Mouse (Mus musculus): ENCODE measurements around the gene Sorl1.

The Sorl1 gene

DNA sequence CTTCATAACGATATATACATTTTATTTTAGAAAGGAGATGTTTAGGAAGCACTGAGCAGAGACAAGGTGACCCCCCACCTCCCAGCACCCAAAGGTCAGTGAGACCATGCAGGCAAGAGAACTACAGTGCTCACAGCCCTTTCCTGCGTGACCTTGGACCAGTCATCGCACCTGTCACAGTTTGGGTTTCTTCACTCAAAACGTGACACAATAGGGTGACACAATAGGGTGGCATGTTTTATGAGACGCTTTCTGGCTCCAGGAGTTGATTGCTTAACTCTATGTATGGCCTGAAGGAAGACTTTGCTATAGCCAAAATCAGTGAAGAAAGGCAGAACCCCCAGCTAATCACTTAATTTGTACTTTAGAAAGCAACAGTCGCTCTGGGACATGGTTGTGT, 1.7 kb downstream of the Sorl1 start:
- no peak for DNase-seq (ENCODE audit: low read depth, low spot score)

- no peak for DNase-seq (ENCODE audit: low read depth, low spot score)
Observed at GRCm38 (mm10) chr9:42121631-42122354, 2.3 kb downstream of the Sorl1 start.

- no peak for DNase-seq (ENCODE audit: low read depth, low spot score)
Observed at GRCm38 (mm10) chr9:42116418-42117056, 7.6 kb downstream of the Sorl1 start.

GRCm38 (mm10) chr9:42115078-42115477, 9.0 kb downstream of the Sorl1 start:
- no peak for DNase-seq (ENCODE audit: low read depth, low spot score)

DNA sequence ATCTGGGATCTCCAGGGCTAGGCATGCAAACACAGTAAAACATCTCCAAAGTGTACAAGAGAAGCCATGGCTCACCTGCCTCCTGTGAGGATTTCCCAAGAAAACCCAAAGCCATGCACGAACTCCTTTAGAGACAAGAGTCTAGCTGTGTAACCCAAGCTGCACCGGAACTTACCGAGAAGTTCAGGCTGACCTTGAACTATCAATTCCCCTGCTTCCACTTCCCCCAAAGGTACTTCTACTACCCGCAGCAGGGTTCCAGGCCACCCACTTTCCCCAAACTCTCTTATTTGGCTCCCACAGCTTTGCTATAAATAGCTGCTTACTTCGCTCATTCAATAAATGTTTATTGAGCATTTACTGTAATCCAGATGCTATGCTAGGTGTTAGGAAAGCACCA, 10.8 kb downstream of the Sorl1 start:
- peak; percentile 40 for DNase-seq (ENCODE audit: low read depth, low spot score)

GRCm38 (mm10) chr9:42112691-42113090, 11.4 kb downstream of the Sorl1 start:
- DNase-seq (ENCODE audit: low read depth, low spot score) = no peak

DNA sequence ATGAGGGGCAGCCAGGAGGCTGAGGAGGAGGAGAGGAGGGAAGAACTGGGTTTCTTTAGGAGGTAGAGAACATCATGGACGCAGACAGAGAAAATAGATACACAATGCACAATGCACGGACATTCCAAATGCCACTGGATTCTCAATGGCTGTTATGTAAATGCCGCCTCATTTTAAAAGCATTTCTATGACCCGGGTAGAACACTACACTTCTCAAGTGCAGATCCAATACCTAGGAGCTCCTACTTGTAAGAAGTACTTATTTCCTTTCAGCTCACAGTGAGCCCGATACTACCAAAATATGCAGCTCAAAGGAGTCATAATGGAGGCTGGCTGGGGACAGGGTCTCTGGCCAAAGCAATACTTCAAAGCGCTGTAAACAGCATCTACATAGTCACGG, 12.8 kb downstream of the Sorl1 start:
- no peak for DNase-seq (ENCODE audit: low read depth, low spot score)

DNA sequence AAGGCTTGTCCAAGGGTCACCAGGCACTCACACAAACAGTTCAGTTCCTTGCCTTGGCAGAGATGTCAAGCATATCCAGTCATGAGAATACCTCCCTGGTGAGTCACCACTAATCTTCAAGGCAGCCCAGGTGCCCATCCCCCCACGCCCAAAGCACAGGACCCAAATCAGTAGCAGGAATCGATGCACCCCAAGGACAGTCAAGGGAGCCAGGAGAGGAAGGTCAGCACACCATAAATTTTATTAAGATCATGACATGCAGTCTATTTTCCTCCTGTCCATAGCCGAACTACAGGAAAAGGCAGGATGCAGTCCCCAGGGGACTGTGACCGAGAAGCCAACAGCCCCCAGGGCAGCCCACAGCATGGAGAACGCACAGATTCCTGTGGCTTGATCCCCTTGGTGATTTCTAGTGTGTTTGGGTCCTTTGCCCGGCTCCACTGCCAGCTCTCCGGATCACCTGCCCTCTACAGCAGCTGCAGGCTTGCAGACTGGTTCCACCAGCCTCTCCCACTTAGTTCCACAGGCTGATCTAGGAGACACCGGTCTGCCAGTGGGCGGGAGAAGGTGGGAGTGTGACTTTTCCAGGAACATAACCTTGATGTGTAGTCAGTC, 14.2 kb downstream of the Sorl1 start:
- peak; percentile 51 for DNase-seq (ENCODE audit: low read depth, low spot score)

DNA sequence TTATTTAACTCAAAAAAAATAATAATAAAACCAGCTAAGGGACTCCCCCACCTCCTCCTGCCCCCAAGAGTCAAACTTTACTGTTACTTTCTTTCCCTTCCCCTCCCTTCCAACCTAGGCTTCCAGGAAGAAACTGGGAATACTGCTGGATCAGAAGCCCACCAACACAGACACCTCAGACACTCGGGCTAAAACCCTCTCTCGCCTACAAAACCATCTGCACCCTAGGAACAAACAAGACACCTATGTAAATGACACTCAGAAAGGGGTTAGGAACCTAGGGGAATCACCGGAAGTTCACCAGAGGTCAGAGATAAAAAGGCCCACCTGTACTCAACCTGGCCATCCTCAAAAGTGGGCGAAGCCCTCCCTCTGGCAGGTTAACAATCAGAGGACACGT, 15.0 kb downstream of the Sorl1 start:
- no peak for DNase-seq (ENCODE audit: low read depth, low spot score)

GRCm38 (mm10) chr9:42108369-42108951, 15.6 kb downstream of the Sorl1 start:
- peak; percentile 53 for DNase-seq (ENCODE audit: low read depth, low spot score)

DNA sequence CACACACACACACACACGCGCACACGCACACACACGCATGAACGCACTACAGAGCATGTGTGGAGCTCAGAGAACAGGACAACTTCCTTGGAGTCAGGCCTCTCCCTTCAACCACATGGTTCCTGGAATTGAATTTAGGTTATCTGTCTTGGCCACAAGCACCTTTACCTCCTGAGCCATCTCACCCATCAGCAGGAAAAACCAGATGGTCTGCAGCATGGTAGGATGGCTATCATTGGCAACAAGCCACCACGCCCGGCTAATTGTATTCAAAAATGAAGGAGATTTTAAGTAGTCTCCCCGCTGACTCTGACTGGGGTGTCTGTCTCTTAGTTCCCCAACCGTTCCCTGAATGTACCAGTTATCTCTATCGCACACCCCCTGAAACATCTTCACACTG, 17.0 kb downstream of the Sorl1 start:
- DNase-seq (ENCODE audit: low read depth, low spot score) = no peak

DNA sequence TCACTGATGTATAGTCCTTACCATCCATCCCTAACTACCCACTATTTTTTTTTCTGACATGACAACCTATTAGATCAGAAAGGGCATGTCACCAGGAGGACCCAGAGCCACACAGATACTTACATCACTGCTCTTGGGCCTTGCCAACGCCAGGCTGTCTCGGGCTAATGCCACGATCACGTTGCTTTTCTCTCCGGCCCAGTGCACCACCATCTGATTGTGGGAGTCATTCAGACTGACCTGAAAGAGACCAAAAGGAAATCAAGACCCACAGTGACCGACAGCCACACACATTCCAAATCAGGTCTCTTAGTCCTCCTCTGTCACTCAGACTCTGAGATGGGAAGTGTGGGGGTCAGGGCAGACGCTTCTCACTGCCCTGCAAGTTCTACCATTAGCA, 17.8 kb downstream of the Sorl1 start:
- DNase-seq (ENCODE audit: low read depth, low spot score) = no peak

GRCm38 (mm10) chr9:42103546-42103945, 20.6 kb downstream of the Sorl1 start:
- no peak for DNase-seq (ENCODE audit: low read depth, low spot score)

GRCm38 (mm10) chr9:42102013-42102412, 22.1 kb downstream of the Sorl1 start:
- DNase-seq (ENCODE audit: low read depth, low spot score) = peak; percentile 49

DNA sequence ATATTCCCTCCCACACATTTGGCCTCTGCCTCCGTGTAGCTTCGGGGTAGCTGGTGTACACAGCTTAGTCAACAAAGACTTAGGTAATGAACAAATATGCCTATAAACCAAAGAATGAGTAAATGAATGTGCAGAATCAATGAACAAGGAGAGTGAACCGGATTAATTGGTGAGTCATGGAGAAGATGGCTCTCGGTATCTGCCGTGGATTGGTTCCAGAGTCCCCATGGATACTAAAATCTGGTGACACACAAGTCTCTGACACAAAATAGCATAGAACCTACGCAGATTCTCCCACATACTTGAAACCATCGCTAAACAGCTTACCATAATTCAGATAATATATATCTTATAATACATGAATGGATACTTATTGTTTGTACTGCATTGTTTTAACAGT, 22.8 kb downstream of the Sorl1 start:
- no peak for DNase-seq (ENCODE audit: low read depth, low spot score)

DNA sequence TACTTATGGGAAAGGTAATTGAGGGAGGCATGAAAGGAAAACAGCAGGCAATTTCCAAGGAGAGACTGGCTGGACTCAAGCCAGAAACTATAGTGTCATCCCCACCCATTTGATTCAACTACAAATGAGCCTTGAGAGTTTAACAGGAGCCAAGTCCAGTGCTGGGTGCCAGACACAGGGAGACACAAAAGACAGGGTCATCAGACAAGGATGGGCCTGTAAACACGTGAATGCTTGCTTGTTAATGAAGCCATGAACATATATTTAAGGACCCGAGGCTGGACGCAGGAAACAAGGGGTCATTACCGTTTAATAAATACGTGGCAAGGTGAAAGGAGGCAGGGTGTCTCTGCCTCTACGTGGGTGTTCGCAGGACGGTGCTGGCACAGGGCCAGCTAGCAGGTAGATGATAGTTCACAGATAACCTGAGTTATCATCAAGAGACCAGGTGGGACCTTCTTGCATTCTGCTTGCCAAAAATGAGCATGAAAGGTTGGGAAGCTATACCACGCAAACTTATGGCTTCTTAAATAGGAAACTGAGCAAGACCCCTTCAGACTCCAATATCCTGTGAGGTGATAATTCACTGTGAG, 23.4 kb downstream of the Sorl1 start:
- DNase-seq (ENCODE audit: low read depth, low spot score) = peak; percentile 84

DNA sequence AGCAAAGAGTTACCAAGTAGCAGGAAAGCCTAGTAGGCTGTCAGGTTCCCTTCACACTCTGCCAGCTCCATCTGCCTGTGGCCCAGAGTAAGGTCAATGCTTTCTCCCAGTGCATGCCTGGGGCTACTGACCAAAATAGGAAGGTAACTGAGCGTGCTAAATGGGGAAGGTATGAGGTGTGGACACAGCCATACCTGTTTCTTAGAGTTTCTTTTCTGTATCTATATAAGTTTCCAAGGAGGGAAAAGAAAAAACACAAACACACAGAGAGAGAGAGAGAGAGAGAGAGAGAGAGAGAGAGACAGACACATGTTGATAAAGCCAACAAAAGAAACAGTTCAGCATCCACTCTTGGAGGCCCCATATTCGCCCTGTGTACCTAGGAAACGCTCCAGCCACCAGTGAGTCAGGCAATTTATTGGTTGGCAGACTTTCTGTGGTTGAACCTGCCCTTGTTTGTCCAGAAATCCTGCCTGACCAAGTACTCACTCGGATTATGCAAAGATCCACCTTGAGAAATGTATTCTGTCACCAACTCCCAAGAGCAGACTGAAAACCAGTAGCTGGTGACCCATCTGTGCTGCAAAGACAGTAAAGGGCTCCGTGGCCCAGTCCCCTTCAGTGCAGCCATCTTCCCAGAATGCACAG, 25.5 kb downstream of the Sorl1 start:
- no peak for DNase-seq (ENCODE audit: low read depth, low spot score)

DNA sequence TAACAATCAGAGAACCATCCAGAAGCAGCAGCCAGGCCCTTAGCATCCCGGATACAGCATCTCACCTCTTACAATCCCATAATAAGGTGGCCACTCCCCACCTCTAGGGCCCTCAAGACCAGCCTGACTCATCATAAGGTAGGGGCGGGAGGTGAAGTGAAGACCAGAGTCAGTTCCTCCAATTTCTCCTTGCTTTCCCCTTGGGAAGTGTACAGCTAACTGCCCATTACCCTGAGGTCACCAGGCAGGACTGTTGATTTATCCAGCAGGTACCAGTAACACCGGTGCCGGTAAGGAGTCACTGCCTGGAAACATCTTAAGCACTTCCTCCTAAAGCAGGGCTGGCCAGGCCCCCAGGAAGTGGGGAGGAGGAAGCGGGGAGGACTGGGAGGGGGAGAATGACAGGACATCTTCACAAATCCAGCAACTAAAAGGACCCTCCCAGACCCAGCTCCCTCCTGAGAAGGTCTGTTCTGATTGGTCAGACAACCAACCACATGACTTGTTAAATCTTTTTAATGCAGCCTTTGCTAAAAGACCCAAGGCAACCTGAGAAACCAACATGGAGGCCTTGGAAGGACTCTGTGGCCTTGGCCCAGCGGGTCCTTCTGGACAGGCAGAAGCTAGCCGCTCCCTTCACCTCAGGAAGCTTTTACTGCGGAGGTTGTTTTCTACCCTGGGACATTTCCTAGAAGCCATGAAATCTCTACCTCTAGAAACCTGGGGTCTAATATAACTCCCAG, 26.2 kb downstream of the Sorl1 start:
- DNase-seq (ENCODE audit: low read depth, low spot score) = peak; percentile 92

DNA sequence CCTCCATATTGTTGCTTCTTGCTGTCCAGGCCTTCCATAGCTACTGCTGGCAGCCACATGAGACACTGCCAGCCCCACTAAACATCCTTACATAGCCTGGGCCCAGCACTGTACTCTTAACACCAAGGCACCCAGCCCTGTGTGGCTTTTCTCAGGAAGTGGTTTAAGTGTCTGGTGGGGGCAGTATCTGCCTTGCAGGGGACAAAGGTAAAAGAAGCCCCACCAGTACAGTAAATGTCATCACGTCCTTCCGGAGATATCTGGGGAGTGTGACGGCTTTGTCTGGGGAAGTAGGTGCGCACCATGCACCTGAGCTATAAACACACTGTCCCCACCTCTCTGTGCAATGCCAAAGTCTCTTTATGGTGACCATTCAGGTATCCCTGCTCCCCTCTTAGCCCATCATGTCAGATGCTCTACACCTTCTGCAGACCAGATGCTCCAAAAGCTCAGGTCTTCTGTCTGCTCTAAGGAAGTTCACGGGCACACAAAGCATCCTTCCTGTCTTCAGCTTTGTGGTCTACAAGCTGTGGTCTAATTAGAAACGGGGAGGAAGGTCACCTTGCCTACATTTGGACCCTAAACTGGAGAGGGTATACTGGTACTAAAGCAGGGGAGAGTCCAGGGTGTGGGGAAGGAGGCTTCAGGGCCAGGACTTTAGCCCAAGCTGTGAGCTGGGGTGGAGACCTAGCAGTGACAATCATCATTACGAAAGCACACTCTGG, 26.9 kb downstream of the Sorl1 start:
- no peak for DNase-seq (ENCODE audit: low read depth, low spot score)

DNA sequence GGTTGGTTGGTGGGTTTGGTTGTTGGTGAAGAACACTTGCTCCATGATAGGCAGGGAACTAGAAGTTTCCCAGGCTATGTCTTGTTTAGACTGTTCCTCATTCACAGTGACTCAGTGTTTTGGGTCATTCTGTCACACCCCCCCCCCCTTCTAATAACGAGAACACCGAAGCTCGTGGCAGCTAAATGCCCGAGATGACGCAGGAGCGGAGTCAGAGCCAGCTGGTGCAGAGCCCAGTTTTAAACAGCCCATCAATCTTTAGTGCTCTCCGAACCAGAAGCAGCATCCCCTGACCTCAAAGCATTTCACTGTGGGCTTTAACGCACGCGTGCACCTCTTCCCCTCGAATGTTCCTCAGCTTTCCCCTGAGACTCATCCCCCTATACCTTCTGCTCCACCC, 29.3 kb downstream of the Sorl1 start:
- DNase-seq (ENCODE audit: low read depth, low spot score) = no peak

All from ZHBTc4 (cell line).